Mouse (Mus musculus): ENCODE results near the gene Nvl. TPM values are rescaled to one million over a fixed set of nuclear protein-coding genes. Genes with fewer than 3 reads are reported as not detected.

Gene Nvl
- total and polyA plus RNA-seq, 3 experiments: 19.9 to 38.4 (median 27.1) TPM

GRCm38 (mm10) chr1:181168377-181168776 lies 24.4 kb upstream of the Nvl start:
- Histone ChIP-seq H3K4me2 (ENCODE audit: insufficient read depth, low read depth, poor library complexity, severe bottlenecking) (no peak overlapping the region), H3K4me3 (replicated peaks in 1 of 3; ENCODE audit: low read depth in 2 of 3, low read length in 2 of 3, poor library complexity in 1 of 3) (no peak overlapping the region), H3K9me3 (replicated peaks; ENCODE audit: low read length) (no peaks in the 10 kb centered on the region), H3K79me2 (replicated peaks; ENCODE audit: control insufficient read depth, extremely low read depth, insufficient read depth, poor library complexity, severe bottlenecking) (no peaks in the 10 kb centered on the region), H3K27ac (ENCODE audit: insufficient read depth, low read depth) (no peak overlapping the region), H3K9ac (ENCODE audit: insufficient read depth, low read depth) (no peak overlapping the region), H3K4me1 (ENCODE audit: control insufficient read depth in 1 of 2, insufficient read depth in 2 of 2) (peaks cover 10 to 33% of the 10 kb centered on the region in 2 experiments), H3K36me3 (replicated peaks in 1 of 2; ENCODE audit: control insufficient read depth in 1 of 2, insufficient read depth in 1 of 2, low read length in 1 of 2) (peaks cover 19 to 53% of the 10 kb centered on the region in 2 experiments), H3K27me3 (replicated peaks) (no peaks in the 10 kb centered on the region)
- dilution Hi-C loops (cut with MboI; ENCODE audit: extremely low pct_ligation_motif_present, extremely low pct_unique_long_range_greater_than_20kb, low sequenced_read_pairs) (no loop called here), in situ Hi-C loops (cut with MboI; ENCODE audit: low pct_ligation_motif_present, low pct_unique_long_range_greater_than_20kb, low sequenced_read_pairs) (no loop called here)
- DNase-seq (ENCODE audit: extremely low read depth): no peak
- no peak for TF ChIP-seq POLR2AphosphoS2 (IDR thresholded peaks at IDR 0.05; ENCODE audit: low read depth, low read length)
- no peak for TF ChIP-seq JUN (IDR thresholded peaks at IDR 0.05; ENCODE audit: insufficient read depth, low read depth, low read length)
- no peak for TF ChIP-seq ZKSCAN1 (IDR thresholded peaks at IDR 0.05; ENCODE audit: borderline replicate concordance, low read depth, low read length)
- TF ChIP-seq ZNF384 (IDR thresholded peaks at IDR 0.05; ENCODE audit: low read depth, low read length): no peak
- no peak for TF ChIP-seq CTCF (conservative IDR thresholded peaks at IDR 0.05 in 1 of 2, IDR thresholded peaks at IDR 0.05 in 1 of 2; ENCODE audit: low read depth in 2 of 2, low read length in 2 of 2)
- no peak for TF ChIP-seq CHD2 (IDR thresholded peaks at IDR 0.05; ENCODE audit: low read length)
- no peak for TF ChIP-seq MEF2A (IDR thresholded peaks at IDR 0.05; ENCODE audit: borderline replicate concordance, low read depth, low read length)
- TF ChIP-seq IRF4 (IDR thresholded peaks at IDR 0.05; ENCODE audit: low read depth, low read length): no peak
- no peak for TF ChIP-seq NELFE (IDR thresholded peaks at IDR 0.05; ENCODE audit: low read depth, low read length)
- no peak for TF ChIP-seq RCOR1 (conservative IDR thresholded peaks at IDR 0.05; ENCODE audit: low read depth, low read length)
- TF ChIP-seq MXI1 (IDR thresholded peaks at IDR 0.05; ENCODE audit: low read depth, low read length): no peak

- Histone ChIP-seq H3K27me3 (replicated peaks) (no peaks in the 10 kb centered on the region), H3K4me1 (ENCODE audit: control insufficient read depth in 1 of 2, insufficient read depth in 2 of 2) (peaks cover 10 to 33% of the 10 kb centered on the region in 2 experiments), H3K9me3 (replicated peaks; ENCODE audit: low read length) (no peaks in the 10 kb centered on the region), H3K9ac (ENCODE audit: insufficient read depth, low read depth) (no peak overlapping the region), H3K4me2 (ENCODE audit: insufficient read depth, low read depth, poor library complexity, severe bottlenecking) (no peak overlapping the region), H3K27ac (ENCODE audit: insufficient read depth, low read depth) (no peak overlapping the region), H3K79me2 (replicated peaks; ENCODE audit: control insufficient read depth, extremely low read depth, insufficient read depth, poor library complexity, severe bottlenecking) (no peaks in the 10 kb centered on the region), H3K4me3 (replicated peaks in 1 of 3; ENCODE audit: low read depth in 2 of 3, low read length in 2 of 3, poor library complexity in 1 of 3) (no peak overlapping the region), H3K36me3 (replicated peaks in 1 of 2; ENCODE audit: control insufficient read depth in 1 of 2, insufficient read depth in 1 of 2, low read length in 1 of 2) (peaks cover 25 to 56% of the 10 kb centered on the region in 2 experiments)
- dilution Hi-C loops (cut with MboI; ENCODE audit: extremely low pct_ligation_motif_present, extremely low pct_unique_long_range_greater_than_20kb, low sequenced_read_pairs) (no loop called here), in situ Hi-C loops (cut with MboI; ENCODE audit: low pct_ligation_motif_present, low pct_unique_long_range_greater_than_20kb, low sequenced_read_pairs) (no loop called here)
- no peak for TF ChIP-seq CTCF (conservative IDR thresholded peaks at IDR 0.05 in 1 of 2, IDR thresholded peaks at IDR 0.05 in 1 of 2; ENCODE audit: low read depth in 2 of 2, low read length in 2 of 2)
- TF ChIP-seq GABPA (IDR thresholded peaks at IDR 0.05; ENCODE audit: insufficient replicate concordance, low read depth, low read length): no peak
- TF ChIP-seq TBP (conservative IDR thresholded peaks at IDR 0.05; ENCODE audit: low read depth, low read length): no peak
- DNase-seq (ENCODE audit: extremely low read depth): no peak
Measured at GRCm38 (mm10) chr1:181167816-181168215, 23.8 kb upstream of the Nvl start.

- Histone ChIP-seq H3K36me3 (replicated peaks in 1 of 2; ENCODE audit: control insufficient read depth in 1 of 2, insufficient read depth in 1 of 2, low read length in 1 of 2) (peaks cover 0 to 25% of the 10 kb centered on the region in 2 experiments), H3K27me3 (replicated peaks) (no peaks in the 10 kb centered on the region), H3K4me1 (ENCODE audit: control insufficient read depth in 1 of 2, insufficient read depth in 2 of 2) (peaks cover 6 to 45% of the 10 kb centered on the region in 2 experiments), H3K27ac (ENCODE audit: insufficient read depth, low read depth) (no peak overlapping the region), H3K79me2 (replicated peaks; ENCODE audit: control insufficient read depth, extremely low read depth, insufficient read depth, poor library complexity, severe bottlenecking) (peaks cover 14% of the 10 kb centered on the region), H3K9me3 (replicated peaks; ENCODE audit: low read length) (no peaks in the 10 kb centered on the region), H3K4me2 (ENCODE audit: insufficient read depth, low read depth, poor library complexity, severe bottlenecking) (peak overlapping the region; percentile 48), H3K9ac (ENCODE audit: insufficient read depth, low read depth) (peak overlapping the region; percentile 35; the same call in 1 of the 2 replicates), H3K4me3 (replicated peaks in 1 of 3; ENCODE audit: low read depth in 2 of 3, low read length in 2 of 3, poor library complexity in 1 of 3) (peak overlapping the region in 2 of 3 experiments; percentile 56 to 82)
- DNase-seq (ENCODE audit: extremely low read depth): no peak
- TF ChIP-seq MAX (IDR thresholded peaks at IDR 0.05; ENCODE audit: low read length) (no peak), MAFK (IDR thresholded peaks at IDR 0.05; ENCODE audit: insufficient replicate concordance, low read length) (no peak), JUN (IDR thresholded peaks at IDR 0.05; ENCODE audit: insufficient read depth, low read depth, low read length) (no peak), SMC3 (IDR thresholded peaks at IDR 0.05; ENCODE audit: low read depth, low read length) (no peak), MEF2A (IDR thresholded peaks at IDR 0.05; ENCODE audit: borderline replicate concordance, low read depth, low read length) (no peak), SIN3A (IDR thresholded peaks at IDR 0.05; ENCODE audit: low read length) (no peak), CHD2 (IDR thresholded peaks at IDR 0.05; ENCODE audit: low read length) (no peak), MAZ (IDR thresholded peaks at IDR 0.05; ENCODE audit: low read depth, low read length) (no peak), TCF12 (IDR thresholded peaks at IDR 0.05; ENCODE audit: low read depth, low read length) (no peak), RCOR1 (conservative IDR thresholded peaks at IDR 0.05; ENCODE audit: low read depth, low read length) (no peak), ELF1 (IDR thresholded peaks at IDR 0.05; ENCODE audit: low read depth, low read length) (no peak), MXI1 (IDR thresholded peaks at IDR 0.05; ENCODE audit: low read depth, low read length) (no peak), ZMIZ1 (IDR thresholded peaks at IDR 0.05; ENCODE audit: low read depth, low read length) (no peak), GABPA (IDR thresholded peaks at IDR 0.05; ENCODE audit: insufficient replicate concordance, low read depth, low read length) (no peak), USF1 (IDR thresholded peaks at IDR 0.05; ENCODE audit: low read depth, low read length) (no peak), HCFC1 (IDR thresholded peaks at IDR 0.05; ENCODE audit: low read depth, low read length) (no peak)
- in situ Hi-C loops (cut with MboI; ENCODE audit: low pct_ligation_motif_present, low pct_unique_long_range_greater_than_20kb, low sequenced_read_pairs) (no loop called here), dilution Hi-C loops (cut with MboI; ENCODE audit: extremely low pct_ligation_motif_present, extremely low pct_unique_long_range_greater_than_20kb, low sequenced_read_pairs) (no loop called here)
Measured at GRCm38 (mm10) chr1:181151541-181151940, 7.5 kb upstream of the Nvl start.
